11 mouse cellular contexts compared by ENCODE assay signal in genomic region chr1:138982203-138982602, GRCm38 (mm10). TPM values are rescaled to one million over a fixed set of nuclear protein-coding genes. Genes with fewer than 3 reads are reported as not detected.
A peak's percentile ranks its signal among the peaks of the same experiment; 100 is the strongest.
DNase-seq lines count a peak whose midpoint lies in the region; ATAC-seq and TF ChIP-seq lines count a peak whose summit lies in the region.
"Had no signal": no experiment of that assay in that cellular context is flagged by ENCODE, and none has a peak within 500 bp of the region (broad histone marks: within the 10 kb centered on the region; RNA-seq: fewer than 3 reads in every experiment).

No protein-coding gene starts in this region.

- TF ChIP-seq POLR2A in olfactory bulb, adult 2 months (IDR thresholded peaks at IDR 0.05; ENCODE audit: insufficient read depth, low read depth, low read length): no peak

- H3K4me2 ChIP-seq in lung, embryonic 15.5 days: no peak overlapping the region
- H3K4me2 ChIP-seq: limb, embryonic 15.5 days had no signal

- no peak for ATAC-seq in lung, embryonic 15.5 days (ENCODE audit: borderline replicate concordance, extremely low read depth, low FRiP score, low TSS enrichment)
- ATAC-seq: forebrain, embryonic 16.5 days had no signal

- peaks cover 21% of the 10 kb centered on the region for H3K4me1 ChIP-seq in lung, embryonic 15.5 days
- H3K4me1 ChIP-seq in olfactory bulb, adult 2 months (ENCODE audit: control insufficient read depth, insufficient read depth, low read length): peaks cover 4% of the 10 kb centered on the region; the same call in 1 of the 2 replicates

- peak overlapping the region; percentile 47 for H3K4me3 ChIP-seq in gastrocnemius, adult 2 months
- H3K4me3 ChIP-seq in lung, embryonic 15.5 days: no peak overlapping the region
- no peak overlapping the region for H3K4me3 ChIP-seq in olfactory bulb, adult 2 months (ENCODE audit: insufficient read depth, low read depth, low read length)
- H3K4me3 ChIP-seq: limb, embryonic 15.5 days had no signal

- 63% methylated on average over 7 of the region's 7 CpGs for WGBS in lung, embryonic 15.5 days
- WGBS in olfactory bulb, adult 2 months: 77% methylated on average over 7 of the region's 7 CpGs

- no peak for TF ChIP-seq CTCF in gastrocnemius, adult 2 months (IDR thresholded peaks at IDR 0.05)
- TF ChIP-seq CTCF in olfactory bulb, adult 2 months (IDR thresholded peaks at IDR 0.05; ENCODE audit: insufficient read depth, low read depth, low read length): no peak

- peak; percentile 61 for DNase-seq in gastrocnemius, adult 2 months
- DNase-seq in gastrocnemius, postnatal 4 days (ENCODE audit: low spot score in 2 of 2): no peak
- no peak for DNase-seq in lung, postnatal 14 days
- peak; percentile 42 for DNase-seq in heart, postnatal 25 days (ENCODE audit: low spot score)
- no peak for DNase-seq in thymus, postnatal 36 days
- no peak for DNase-seq in thymus, postnatal 25 days
- DNase-seq: cerebellum, adult 9-11 months had no signal

- peak overlapping the region; percentile 81 for H3K27ac ChIP-seq in gastrocnemius, adult 2 months
- 0 out of 2 replicates have a peak overlapping the region, but pooled peaks have one; percentile 33 for H3K27ac ChIP-seq in lung, embryonic 15.5 days
- H3K27ac ChIP-seq in olfactory bulb, adult 2 months (ENCODE audit: insufficient read depth, low read depth, low read length): peak overlapping the region; percentile 36; the same call in 1 of the 2 replicates
- H3K27ac ChIP-seq: limb, embryonic 15.5 days had no signal

- intact Hi-C loops in gastrocnemius, adult 2 months (cut with DNase I): no loop called here
- intact Hi-C loops in heart, postnatal 25 days (cut with DNase I): loop anchor here (10.0 kb wide), 1 partner anchor 57 kb away; no protein-coding TSS in a partner anchor

- no peaks in the 10 kb centered on the region for H3K36me3 ChIP-seq in lung, embryonic 15.5 days
- H3K36me3 ChIP-seq: limb, embryonic 15.5 days had no signal

- no peak overlapping the region for H3K9ac ChIP-seq in lung, embryonic 15.5 days
- H3K9ac ChIP-seq: limb, embryonic 15.5 days had no signal

- H3K27me3 ChIP-seq in lung, embryonic 15.5 days: no peaks in the 10 kb centered on the region
- H3K27me3 ChIP-seq: limb, embryonic 15.5 days had no signal

- no peaks in the 10 kb centered on the region for H3K9me3 ChIP-seq in lung, embryonic 15.5 days
- H3K9me3 ChIP-seq: limb, embryonic 15.5 days had no signal

RNA-seq across cellular contexts. Expression of gene Dennd1b, which starts 19.0 kb away (rescaled TPM):
- 10 to 100 TPM; 20.4 to 22.8 TPM for total RNA-seq in gastrocnemius, adult 2 months (2021)
- 10 to 100 TPM; 29.4 to 31.7 TPM for total RNA-seq in gastrocnemius, postnatal 4 days (2021)
- 10.3 and 12.3 TPM in 2 replicates for polyA plus RNA-seq in lung, embryonic 15.5 days (2015; fragmentation: Nextera tagmentation; extraction: Ambion mirVana)
- 10 to 100 TPM; 22.6 to 23.2 TPM for total RNA-seq in heart, postnatal 25 days (2021)
- not detected in 2 replicates for polyA plus RNA-seq in olfactory bulb, adult 2 months (2012; ENCODE audit: insufficient read depth, insufficient read length, low replicate concordance, missing spikeins)

Comparison
In these comparisons a context has a peak if more than half of its experiments do, and no peak if none do; other contexts are left out.
1. DNase-seq: peak in gastrocnemius, adult 2 months (single experiment) and heart, postnatal 25 days (single experiment); none in gastrocnemius, postnatal 4 days (0 of 2), lung, postnatal 14 days (single experiment), thymus, postnatal 36 days (0 of 2) and thymus, postnatal 25 days (single experiment).
2. Peak in every context shown above with its lines, with median percentiles within 50 percentile points of each other: H3K27ac ChIP-seq.